Mouse (Mus musculus) bone marrow, adult 2 months (tissue): ENCODE data around the gene Syt6. TPM values are rescaled to one million over a fixed set of nuclear protein-coding genes. Genes with fewer than 3 reads are reported as not detected.
"Not testable (repeated sequence)": the region's sequence is repeated elsewhere in the genome, so short reads cannot be mapped to it uniquely, and the experiment has no call there.

Experiments used
- H3K27ac ChIP-seq: fragments of 200-500 bp; 2 replicates; pipeline ENCODE4 v1.5.1; 2012; ENCODE audit warnings: low read depth, mild to moderate bottlenecking, control low read depth, inconsistent platforms, low read length; ENCODE audit not compliant: control insufficient read depth, poor library complexity, insufficient read depth
- H3K4me1 ChIP-seq: fragments of 200-500 bp; 2 replicates; pipeline ENCODE4 v1.6.1; 2011; ENCODE audit warnings: low read length; ENCODE audit not compliant: control insufficient read depth, insufficient read depth
- H3K4me3 ChIP-seq: fragments of 200-500 bp; replicated peaks from 2 replicates; pipeline ENCODE3; 2011; ENCODE audit warnings: mild to moderate bottlenecking, low read depth, low read length, control low read depth; ENCODE audit not compliant: control insufficient read depth
- CTCF ChIP-seq: fragments of 200-500 bp; IDR thresholded peaks from 2 replicates; pipeline ENCODE4 v1.5.1; 2011; ENCODE audit warnings: low read length, control low read depth; ENCODE audit not compliant: control insufficient read depth, insufficient read depth
- POLR2A ChIP-seq: fragments of 200-500 bp; IDR thresholded peaks from 2 replicates; pipeline ENCODE4 v1.6.1; 2011; ENCODE audit warnings: low read depth, mild to moderate bottlenecking, control low read depth, low read length, borderline replicate concordance; ENCODE audit not compliant: control insufficient read depth
- WGBS: fragments of 180-500 bp; shearing (Covaris S2); methylation state at CpG from one replicate; pipeline ENCODE4 v1.1.7; 2018; 5-methylcytosine and 5-hydroxymethylcytosine counted together
- polyA plus RNA-seq: library from polyadenylated mRNA; stranded (reverse); fragments of >200 nt; gene quantifications from 2 replicates; pipeline ENCODE4 v1.2.4, GENCODE M21; 2011; ENCODE audit warnings: low replicate concordance; ENCODE audit not compliant: missing spikeins, insufficient read depth, insufficient read length

Gene Syt6
- polyA plus RNA-seq, 1 experiment: 1.3 TPM

- Histone ChIP-seq H3K4me1 (no peaks in the 10 kb centered on the region; the same call in 1 of the 2 replicates), H3K27ac (no peak overlapping the region), H3K4me3 (no peak overlapping the region)
- TF ChIP-seq CTCF (no peak), POLR2A (no peak)
- WGBS: 70% methylated on average over 3 of the region's 3 CpGs
Observed at GRCm38 (mm10) chr3:103627661-103628060, 52.6 kb downstream of the Syt6 start.

- Histone ChIP-seq H3K4me1 (no peaks in the 10 kb centered on the region), H3K27ac (no peak overlapping the region), H3K4me3 (no peak overlapping the region)
- WGBS: 84% methylated on average over 7 of the region's 7 CpGs
- TF ChIP-seq CTCF (no peak), POLR2A (no peak)
Observed at GRCm38 (mm10) chr3:103633124-103633523, 58.1 kb downstream of the Syt6 start.

GRCm38 (mm10) chr3:103633831-103634230 lies 58.8 kb downstream of the Syt6 start:
- H3K27ac ChIP-seq: no peak overlapping the region

GRCm38 (mm10) chr3:103634256-103634655 lies 59.2 kb downstream of the Syt6 start:
- WGBS: 83% methylated on average over 1 of the region's 1 CpGs
- no peak overlapping the region for H3K4me3 ChIP-seq
- TF ChIP-seq CTCF (no peak), POLR2A (no peak)

More at GRCm38 (mm10) chr3:103633831-103634230, 58.8 kb downstream of the Syt6 start:
- WGBS: 18% methylated on average over 4 of the region's 4 CpGs
- H3K4me1 ChIP-seq: no peaks in the 10 kb centered on the region
- TF ChIP-seq POLR2A: no peak
- TF ChIP-seq CTCF: no peak
- no peak overlapping the region for H3K4me3 ChIP-seq

GRCm38 (mm10) chr3:103637641-103638040 lies 62.6 kb downstream of the Syt6 start:
- no peak overlapping the region for H3K27ac ChIP-seq
- no peak for TF ChIP-seq POLR2A
- TF ChIP-seq CTCF: no peak
- H3K4me3 ChIP-seq: no peak overlapping the region
- WGBS: 78% methylated on average over 1 of the region's 1 CpGs
- H3K4me1 ChIP-seq: no peaks in the 10 kb centered on the region

More at GRCm38 (mm10) chr3:103634256-103634655, 59.2 kb downstream of the Syt6 start:
- H3K27ac ChIP-seq: no peak overlapping the region
- H3K4me1 ChIP-seq: no peaks in the 10 kb centered on the region

GRCm38 (mm10) chr3:103640226-103640803 lies 65.3 kb downstream of the Syt6 start:
- WGBS: 73% methylated on average over 8 of the region's 8 CpGs
- Histone ChIP-seq H3K4me1 (no peaks in the 10 kb centered on the region), H3K27ac (no peak overlapping the region), H3K4me3 (no peak overlapping the region)
- no peak for TF ChIP-seq POLR2A
- no peak for TF ChIP-seq CTCF

- TF ChIP-seq CTCF (no peak), POLR2A (no peak)
- no peak overlapping the region for H3K4me3 ChIP-seq
- WGBS: 71% methylated on average over 7 of the region's 7 CpGs
- H3K27ac ChIP-seq: no peak overlapping the region
- H3K4me1 ChIP-seq: no peaks in the 10 kb centered on the region
Observed at GRCm38 (mm10) chr3:103641301-103641700, 66.3 kb downstream of the Syt6 start.

- not testable (repeated sequence) for H3K4me3 ChIP-seq, H3K4me1 ChIP-seq, H3K27ac ChIP-seq
- 72% methylated on average over 2 of the region's 2 CpGs for WGBS
Observed at GRCm38 (mm10) chr3:103645968-103646367, 70.9 kb downstream of the Syt6 start, which contains the start of gene Atg4a-ps. Gene Atg4a-ps (minus strand): TSS chr3:103646068.

GRCm38 (mm10) chr3:103647164-103647867 lies 72.3 kb downstream of the Syt6 start:
- H3K4me1 ChIP-seq: no peaks in the 10 kb centered on the region
- H3K27ac ChIP-seq: no peak overlapping the region
- TF ChIP-seq CTCF (no peak), POLR2A (no peak)
- WGBS: 79% methylated on average over 11 of the region's 11 CpGs
- no peak overlapping the region for H3K4me3 ChIP-seq
